Mouse (Mus musculus) E14TG2a.4 (cell line): ENCODE results near the gene Gm20388.

Experiments
- CTCF ChIP-seq: conservative IDR thresholded peaks from 2 replicates; pipeline ENCODE4 v1.5.1; 2014; ENCODE audit warnings: low read length
- NANOG ChIP-seq: IDR thresholded peaks from 2 replicates; pipeline ENCODE4 v1.6.1; 2014; ENCODE audit warnings: borderline replicate concordance, low read length, mixed read lengths
- POU5F1 ChIP-seq: IDR thresholded peaks from 2 replicates; pipeline ENCODE4 v1.6.1; 2014; ENCODE audit warnings: low read length, borderline replicate concordance

DNA sequence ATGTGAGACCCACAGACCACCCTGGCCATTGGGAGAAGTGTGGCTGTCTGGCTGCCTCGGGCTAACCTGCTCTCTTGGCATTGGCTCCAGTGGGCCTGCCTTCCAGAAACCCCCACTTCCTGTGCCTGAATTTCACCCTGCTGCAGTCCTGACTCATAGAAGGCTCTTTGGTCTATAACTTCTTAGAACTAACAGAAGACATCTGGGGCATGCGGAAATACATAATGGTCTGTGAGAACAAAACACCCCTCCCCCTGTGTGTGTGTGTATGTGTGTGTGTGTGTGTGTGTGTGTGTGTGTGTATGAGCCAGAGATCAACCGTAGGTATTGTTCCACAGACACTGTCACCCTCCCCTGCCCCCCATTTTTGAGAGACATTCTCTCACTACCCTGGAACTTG is 152.7 kb downstream of the Gm20388 start:
- TF ChIP-seq CTCF = no peak
- no peak for TF ChIP-seq NANOG
- no peak for TF ChIP-seq POU5F1
